Mouse (Mus musculus): ENCODE data around the gene Satb2. TPM values are rescaled to one million over a fixed set of nuclear protein-coding genes. Genes with fewer than 3 reads are reported as not detected.

Satb2 gene
- total and polyA plus RNA-seq, 3 experiments, result 2.0 to 3.9 (median 2.1) TPM

DNA sequence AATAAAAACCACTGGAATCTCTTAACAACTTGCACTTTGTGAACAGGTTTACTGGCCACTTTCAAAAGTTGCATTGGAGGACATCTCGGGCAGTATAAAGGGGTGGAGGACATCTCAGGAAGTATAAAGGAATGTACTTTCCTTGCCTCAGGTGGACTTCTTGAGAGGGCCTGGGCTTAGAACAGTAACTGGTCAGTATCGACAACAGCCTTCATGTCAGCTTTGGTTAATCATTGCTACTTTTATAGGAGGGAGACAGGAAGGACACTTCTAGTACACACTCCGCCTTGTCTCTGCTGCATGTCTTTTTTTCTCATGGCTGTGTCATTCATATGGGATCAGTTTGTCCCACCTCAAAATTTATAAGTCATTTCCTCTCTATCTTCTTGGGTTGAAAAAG is 156.4 kb downstream of the Satb2 start:
- no peak overlapping the region for H3K27ac ChIP-seq (ENCODE audit: insufficient read depth, low read depth)
- H3K9ac ChIP-seq (ENCODE audit: insufficient read depth, low read depth), result no peak overlapping the region
- in situ Hi-C loops (cut with MboI; ENCODE audit: low pct_ligation_motif_present, low pct_unique_long_range_greater_than_20kb, low sequenced_read_pairs), result no loop called here
- DNase-seq (ENCODE audit: extremely low read depth), result no peak
- H3K79me2 ChIP-seq (replicated peaks; ENCODE audit: control insufficient read depth, extremely low read depth, insufficient read depth, poor library complexity, severe bottlenecking), result 0 out of 2 replicates have a peak, but pooled peaks cover 2% of the 10 kb centered on the region
- no peak for TF ChIP-seq JUND (conservative IDR thresholded peaks at IDR 0.05; ENCODE audit: low read depth, low read length)
- TF ChIP-seq POLR2AphosphoS2 (IDR thresholded peaks at IDR 0.05; ENCODE audit: low read depth, low read length), result no peak
- TF ChIP-seq NRF1 (IDR thresholded peaks at IDR 0.05; ENCODE audit: low read depth, low read length), result no peak
- TF ChIP-seq POLR2A (IDR thresholded peaks at IDR 0.05; ENCODE audit: low read depth, low read length), result no peak
- TF ChIP-seq NELFE (IDR thresholded peaks at IDR 0.05; ENCODE audit: low read depth, low read length), result no peak
- TF ChIP-seq USF2 (conservative IDR thresholded peaks at IDR 0.05; ENCODE audit: low read depth, low read length), result no peak
- no peak for TF ChIP-seq ZMIZ1 (IDR thresholded peaks at IDR 0.05; ENCODE audit: low read depth, low read length)
- TF ChIP-seq JUN (IDR thresholded peaks at IDR 0.05; ENCODE audit: insufficient read depth, low read depth, low read length), result no peak
- TF ChIP-seq UBTF (IDR thresholded peaks at IDR 0.05; ENCODE audit: low read depth, low read length), result no peak
- no peak for TF ChIP-seq CHD2 (IDR thresholded peaks at IDR 0.05; ENCODE audit: low read length)
- no peak for TF ChIP-seq MYC (IDR thresholded peaks at IDR 0.05; ENCODE audit: low read depth, low read length)
- no peak for TF ChIP-seq MAZ (IDR thresholded peaks at IDR 0.05; ENCODE audit: low read depth, low read length)
- TF ChIP-seq USF1 (IDR thresholded peaks at IDR 0.05; ENCODE audit: low read depth, low read length), result no peak
- TF ChIP-seq SIN3A (IDR thresholded peaks at IDR 0.05; ENCODE audit: low read length), result no peak
- TF ChIP-seq RAD21 (IDR thresholded peaks at IDR 0.05; ENCODE audit: low read depth, low read length), result no peak
- no peak for TF ChIP-seq EP300 (IDR thresholded peaks at IDR 0.05; ENCODE audit: low read length)
- dilution Hi-C loops (cut with MboI; ENCODE audit: extremely low pct_ligation_motif_present, extremely low pct_unique_long_range_greater_than_20kb, low sequenced_read_pairs), result no loop called here
- no peak overlapping the region for H3K4me3 ChIP-seq (replicated peaks in 1 of 3; ENCODE audit: low read depth in 2 of 3, low read length in 2 of 3, poor library complexity in 1 of 3)
- no peaks in the 10 kb centered on the region for H3K9me3 ChIP-seq (replicated peaks; ENCODE audit: low read length)
- no peaks in the 10 kb centered on the region for H3K27me3 ChIP-seq (replicated peaks)
- peaks cover 14 to 35% of the 10 kb centered on the region in 2 experiments for H3K4me1 ChIP-seq (ENCODE audit: control insufficient read depth in 1 of 2, insufficient read depth in 2 of 2)
- peaks cover 0 to 36% of the 10 kb centered on the region in 2 experiments for H3K36me3 ChIP-seq (replicated peaks in 1 of 2; ENCODE audit: control insufficient read depth in 1 of 2, insufficient read depth in 1 of 2, low read length in 1 of 2)
- H3K4me2 ChIP-seq (ENCODE audit: insufficient read depth, low read depth, poor library complexity, severe bottlenecking), result no peak overlapping the region

DNA sequence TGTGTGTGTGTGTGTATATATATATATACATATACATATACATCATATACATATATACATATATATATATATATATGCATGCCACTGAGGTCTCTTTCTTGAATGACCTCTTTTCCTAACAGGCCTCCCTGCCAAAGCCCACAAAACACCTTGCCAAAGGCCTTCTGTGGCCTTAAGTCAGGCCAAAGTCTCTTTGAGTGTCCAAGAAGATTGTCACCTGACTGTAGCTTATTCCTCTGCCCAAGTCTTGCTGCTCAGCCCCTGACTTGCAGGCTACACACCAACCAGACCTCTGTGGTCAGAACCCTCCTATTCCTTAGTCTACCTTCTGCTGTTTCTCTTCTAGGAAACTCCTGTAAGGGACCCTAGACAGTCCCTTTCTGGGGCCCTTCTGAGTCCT is 164.9 kb downstream of the Satb2 start:
- in situ Hi-C loops (cut with MboI; ENCODE audit: low pct_ligation_motif_present, low pct_unique_long_range_greater_than_20kb, low sequenced_read_pairs) (no loop called here), dilution Hi-C loops (cut with MboI; ENCODE audit: extremely low pct_ligation_motif_present, extremely low pct_unique_long_range_greater_than_20kb, low sequenced_read_pairs) (no loop called here)

More for the DNA sequence above, 164.9 kb downstream of the Satb2 start:
- H3K36me3 ChIP-seq (replicated peaks in 1 of 2; ENCODE audit: control insufficient read depth in 1 of 2, insufficient read depth in 1 of 2, low read length in 1 of 2), result peaks cover 0 to 10% of the 10 kb centered on the region in 2 experiments
- peaks cover 0 to 3% of the 10 kb centered on the region in 2 experiments; a peak in 1 of 4 replicates for H3K4me1 ChIP-seq (ENCODE audit: control insufficient read depth in 1 of 2, insufficient read depth in 2 of 2)
- no peak overlapping the region for H3K9ac ChIP-seq (ENCODE audit: insufficient read depth, low read depth)
- no peaks in the 10 kb centered on the region for H3K27me3 ChIP-seq (replicated peaks)
- no peak for DNase-seq (ENCODE audit: extremely low read depth)
- no peaks in the 10 kb centered on the region for H3K79me2 ChIP-seq (replicated peaks; ENCODE audit: control insufficient read depth, extremely low read depth, insufficient read depth, poor library complexity, severe bottlenecking)
- no peak overlapping the region for H3K4me2 ChIP-seq (ENCODE audit: insufficient read depth, low read depth, poor library complexity, severe bottlenecking)
- no peak overlapping the region for H3K4me3 ChIP-seq (replicated peaks in 1 of 3; ENCODE audit: low read depth in 2 of 3, low read length in 2 of 3, poor library complexity in 1 of 3)
- no peak overlapping the region for H3K27ac ChIP-seq (ENCODE audit: insufficient read depth, low read depth)
- H3K9me3 ChIP-seq (replicated peaks; ENCODE audit: low read length), result no peaks in the 10 kb centered on the region
- TF ChIP-seq RCOR1 (conservative IDR thresholded peaks at IDR 0.05; ENCODE audit: low read depth, low read length) (no peak), TBP (conservative IDR thresholded peaks at IDR 0.05; ENCODE audit: low read depth, low read length) (no peak), MYC (IDR thresholded peaks at IDR 0.05; ENCODE audit: low read depth, low read length) (no peak), KAT2A (IDR thresholded peaks at IDR 0.05; ENCODE audit: insufficient replicate concordance, low read length) (no peak), ELF1 (IDR thresholded peaks at IDR 0.05; ENCODE audit: low read depth, low read length) (no peak), HCFC1 (IDR thresholded peaks at IDR 0.05; ENCODE audit: low read depth, low read length) (no peak)

All from CH12.LX (cell line).